Mouse (Mus musculus) intestine, embryonic 14.5 days (tissue): ENCODE measurements around the gene Paf1. TPM values are rescaled to one million over a fixed set of nuclear protein-coding genes. Genes with fewer than 3 reads are reported as not detected.

Source experiments
- ATAC-seq: fragments of 200-750 bp; cut with Nextera tagmentation; replicated peaks from 2 replicates; pipeline ENCODE4 v1.8.0; 2017; ENCODE audit warnings: low read depth, moderate number of reproducible peaks, moderate TSS enrichment, moderate library complexity; ENCODE audit not compliant: low FRiP score, low TSS enrichment
- DNase-seq: peaks from one replicate; pipeline ENCODE4 v3.0.0-alpha.2; 2018; ENCODE audit warnings: low spot score
- H3K27ac ChIP-seq: fragments of 300-500 bp; sonication (generic); 2 replicates; pipeline ENCODE4 v1.5.1; 2014; ENCODE audit warnings: low read depth, mild to moderate bottlenecking, control low read depth
- H3K27me3 ChIP-seq: fragments of 300-500 bp; sonication (generic); replicated peaks from 2 replicates; pipeline ENCODE4 v1.6.1; 2014; ENCODE audit warnings: low read length, control low read depth; ENCODE audit not compliant: control insufficient read depth, insufficient read depth
- H3K36me3 ChIP-seq: fragments of 300-500 bp; sonication (generic); 2 replicates; pipeline ENCODE4 v1.6.1; 2014; ENCODE audit warnings: low read length, control low read depth; ENCODE audit not compliant: control insufficient read depth, insufficient read depth
- H3K4me1 ChIP-seq: fragments of 300-500 bp; sonication (generic); replicated peaks from 2 replicates; pipeline ENCODE4 v1.6.1; 2014; ENCODE audit warnings: low read length, control low read depth, mixed read lengths; ENCODE audit not compliant: control insufficient read depth, insufficient read depth
- H3K4me2 ChIP-seq: fragments of 300-500 bp; sonication (generic); 2 replicates; pipeline ENCODE4 v1.6.1; 2014; ENCODE audit warnings: low read length
- H3K4me3 ChIP-seq: fragments of 300-500 bp; sonication (generic); 2 replicates; pipeline ENCODE4 v1.5.1; 2014; ENCODE audit warnings: low read depth, low read length, control low read depth, mixed read lengths
- H3K9ac ChIP-seq: fragments of 300-500 bp; sonication (generic); 2 replicates; pipeline ENCODE4 v1.6.1; 2014; ENCODE audit warnings: mild to moderate bottlenecking, low read length
- H3K9me3 ChIP-seq: fragments of 300-500 bp; sonication (generic); 2 replicates; pipeline ENCODE4 v1.6.1; 2016; ENCODE audit warnings: low read length, control low read depth; ENCODE audit not compliant: control insufficient read depth
- WGBS: fragments of 180-500 bp; shearing (Covaris S2); extraction: QIAGEN DNeasy Blood & Tissue Kit; methylation state at CpG from one replicate; pipeline ENCODE4 v1.1.7; 2014; 5-methylcytosine and 5-hydroxymethylcytosine counted together
- polyA plus RNA-seq: library from polyadenylated mRNA; unstranded; fragments of >200 nt; fragmentation: Nextera tagmentation; extraction: Ambion mirVana; gene quantifications from 2 replicates; pipeline ENCODE4 v1.2.1, GENCODE M21; 2014

Gene Paf1
- polyA plus RNA-seq, 1 experiment from 2014 or later = 64.4 TPM

GRCm38 (mm10) chr7:28401030-28401429, 8.3 kb downstream of the Paf1 start:
- Histone ChIP-seq H3K4me1 (no peaks in the 10 kb centered on the region), H3K9ac (no peak overlapping the region), H3K27me3 (no peaks in the 10 kb centered on the region), H3K9me3 (no peaks in the 10 kb centered on the region), H3K4me2 (no peak overlapping the region), H3K36me3 (peaks cover 96% of the 10 kb centered on the region), H3K27ac (no peak overlapping the region), H3K4me3 (no peak overlapping the region)
- no peak for ATAC-seq
- DNase-seq = no peak
- WGBS = 95% methylated on average over 1 of the region's 1 CpGs

GRCm38 (mm10) chr7:28401942-28402341, 9.2 kb downstream of the Paf1 start:
- no peaks in the 10 kb centered on the region for H3K9me3 ChIP-seq
- no peak overlapping the region for H3K9ac ChIP-seq
- no peak overlapping the region for H3K27ac ChIP-seq
- no peaks in the 10 kb centered on the region for H3K27me3 ChIP-seq
- no peak overlapping the region for H3K4me2 ChIP-seq
- 75% methylated on average over 3 of the region's 3 CpGs for WGBS
- H3K4me1 ChIP-seq = no peaks in the 10 kb centered on the region
- ATAC-seq = no peak
- H3K36me3 ChIP-seq = peaks cover 96% of the 10 kb centered on the region
- H3K4me3 ChIP-seq = no peak overlapping the region
- DNase-seq = no peak

DNA sequence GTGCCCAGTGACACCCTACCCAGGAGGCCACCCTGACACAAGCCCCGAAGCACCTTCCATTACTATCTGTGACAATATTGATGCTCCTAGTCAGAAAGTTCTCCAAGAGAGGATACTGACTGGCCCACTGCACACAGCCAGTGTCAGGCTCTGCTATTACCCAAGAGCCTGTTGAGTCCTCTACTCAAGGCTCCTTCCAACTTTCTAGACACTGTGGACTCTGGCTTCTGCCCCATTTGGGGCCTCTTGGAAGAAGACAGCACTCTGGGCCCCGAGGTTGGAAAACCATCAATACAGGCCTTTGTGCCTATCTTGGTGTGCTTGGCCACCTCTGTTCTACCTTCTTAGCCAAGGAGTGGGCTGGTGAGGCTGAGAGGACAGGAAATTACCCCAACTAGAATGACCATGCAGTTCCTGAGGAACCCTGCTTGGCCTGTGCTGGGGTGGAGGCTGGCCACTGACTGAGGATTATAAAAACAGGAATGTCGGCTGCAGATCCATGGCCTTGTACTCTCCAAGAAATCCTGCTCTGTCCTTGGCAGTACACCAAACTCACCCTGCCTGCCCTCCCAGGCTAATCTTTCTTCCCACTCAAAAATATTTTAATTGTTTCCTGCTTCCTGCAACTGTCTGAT, 18.2 kb downstream of the Paf1 start:
- Histone ChIP-seq H3K36me3 (peaks cover 88% of the 10 kb centered on the region), H3K27ac (no peak overlapping the region), H3K4me3 (no peak overlapping the region), H3K9ac (no peak overlapping the region), H3K9me3 (no peaks in the 10 kb centered on the region), H3K27me3 (no peaks in the 10 kb centered on the region), H3K4me2 (no peak overlapping the region), H3K4me1 (0 out of 2 replicates have a peak, but pooled peaks cover 2% of the 10 kb centered on the region)
- ATAC-seq (no peak), DNase-seq (no peak)
- 80% methylated on average over 3 of the region's 3 CpGs for WGBS

DNA sequence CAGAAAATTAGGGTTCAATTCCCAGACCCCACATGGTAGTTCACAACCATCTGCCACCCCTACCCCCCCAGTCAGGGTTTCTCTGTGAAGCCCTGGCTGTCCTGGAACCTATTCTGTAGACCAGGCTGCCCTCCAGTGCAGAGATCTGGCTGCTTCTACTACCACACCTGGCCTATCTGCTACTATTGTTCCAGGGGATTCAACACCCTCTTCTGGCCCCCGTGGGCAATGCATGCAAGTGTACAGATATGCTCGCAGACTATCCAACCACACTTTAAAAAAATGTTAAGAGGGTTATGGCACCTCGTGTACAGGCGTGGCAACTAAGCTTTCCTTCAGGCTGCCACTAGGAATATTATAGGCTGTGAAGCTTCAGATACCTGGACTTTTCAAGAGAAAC, 20.1 kb downstream of the Paf1 start:
- no peaks in the 10 kb centered on the region for H3K9me3 ChIP-seq
- no peak for DNase-seq
- no peak for ATAC-seq
- H3K4me2 ChIP-seq = no peak overlapping the region
- no peak overlapping the region for H3K9ac ChIP-seq
- 0 out of 2 replicates have a peak, but pooled peaks cover 2% of the 10 kb centered on the region for H3K4me1 ChIP-seq
- no peaks in the 10 kb centered on the region for H3K27me3 ChIP-seq
- no peak overlapping the region for H3K27ac ChIP-seq
- no peak overlapping the region for H3K4me3 ChIP-seq
- peaks cover 84% of the 10 kb centered on the region for H3K36me3 ChIP-seq
- WGBS = 87% methylated on average over 4 of the region's 4 CpGs

GRCm38 (mm10) chr7:28417368-28417767, 24.6 kb downstream of the Paf1 start:
- no peak overlapping the region for H3K4me3 ChIP-seq
- H3K36me3 ChIP-seq = peaks cover 88% of the 10 kb centered on the region
- ATAC-seq (no peak), DNase-seq (no peak)
- no peak overlapping the region for H3K9ac ChIP-seq
- H3K4me2 ChIP-seq = no peak overlapping the region
- peaks cover 9% of the 10 kb centered on the region; the same call in 1 of the 2 replicates for H3K4me1 ChIP-seq
- no peak overlapping the region for H3K27ac ChIP-seq
- H3K27me3 ChIP-seq = no peaks in the 10 kb centered on the region
- H3K9me3 ChIP-seq = no peaks in the 10 kb centered on the region

GRCm38 (mm10) chr7:28418096-28418670, 25.4 kb downstream of the Paf1 start:
- H3K27ac ChIP-seq = no peak overlapping the region
- no peak for DNase-seq

DNA sequence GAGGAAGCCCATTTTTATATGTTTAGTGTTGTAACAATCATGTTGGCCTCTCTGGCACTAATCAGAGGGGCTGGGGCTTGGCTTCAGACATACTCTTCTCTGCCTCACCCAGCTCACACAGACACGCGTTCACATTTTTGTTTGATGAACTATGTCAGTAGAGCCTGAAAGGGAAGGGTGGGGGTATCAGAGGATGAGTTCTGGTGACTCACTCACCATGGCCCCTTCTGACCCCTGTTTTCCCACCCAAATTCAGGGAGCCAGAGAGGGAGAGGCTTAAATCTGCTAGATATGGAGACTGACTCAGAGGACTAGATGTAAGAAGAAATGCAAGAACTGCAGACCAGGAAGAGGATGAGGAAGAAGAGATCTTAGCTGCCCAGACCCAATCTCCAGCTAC, 26.7 kb downstream of the Paf1 start:
- no peak overlapping the region for H3K9ac ChIP-seq
- H3K27me3 ChIP-seq = no peaks in the 10 kb centered on the region
- H3K27ac ChIP-seq = 0 out of 2 replicates have a peak overlapping the region, but pooled peaks have one; percentile 5
- WGBS = 83% methylated on average over 2 of the region's 2 CpGs
- no peak overlapping the region for H3K4me3 ChIP-seq
- H3K4me2 ChIP-seq = no peak overlapping the region
- peaks cover 9% of the 10 kb centered on the region; the same call in 1 of the 2 replicates for H3K4me1 ChIP-seq
- H3K36me3 ChIP-seq = peaks cover 86% of the 10 kb centered on the region
- no peaks in the 10 kb centered on the region for H3K9me3 ChIP-seq
- no peak for DNase-seq
- no peak for ATAC-seq

More at GRCm38 (mm10) chr7:28418096-28418670, 25.4 kb downstream of the Paf1 start:
- Histone ChIP-seq H3K9me3 (no peaks in the 10 kb centered on the region), H3K9ac (no peak overlapping the region), H3K36me3 (peaks cover 88% of the 10 kb centered on the region), H3K4me2 (no peak overlapping the region), H3K4me1 (peaks cover 9% of the 10 kb centered on the region; the same call in 1 of the 2 replicates), H3K4me3 (no peak overlapping the region), H3K27me3 (no peaks in the 10 kb centered on the region)
- WGBS = 62% methylated on average over 8 of the region's 8 CpGs
- no peak; the same call in 1 of the 2 replicates for ATAC-seq

DNA sequence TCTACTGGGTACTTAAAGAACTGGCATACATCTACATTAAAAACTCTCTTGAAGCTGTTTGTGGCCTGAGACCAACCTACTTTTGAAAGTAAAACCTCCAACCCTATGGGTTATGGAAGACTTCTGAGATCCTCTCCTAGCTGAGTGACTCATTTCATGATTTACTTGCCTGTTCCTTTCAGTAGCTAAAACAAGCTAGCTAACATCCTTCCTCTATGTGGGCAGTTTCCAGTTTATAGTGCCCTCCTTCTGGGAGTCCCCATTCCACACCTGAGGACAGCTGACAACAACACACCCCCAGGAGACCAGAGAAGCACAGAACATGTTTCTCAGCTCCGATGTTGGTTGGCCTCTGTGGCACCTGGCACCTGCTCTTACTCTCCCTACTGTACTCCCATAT, 30.3 kb downstream of the Paf1 start:
- no peak overlapping the region for H3K4me3 ChIP-seq
- H3K9me3 ChIP-seq = no peaks in the 10 kb centered on the region
- peaks cover 58% of the 10 kb centered on the region for H3K36me3 ChIP-seq
- H3K27me3 ChIP-seq = no peaks in the 10 kb centered on the region
- no peak overlapping the region for H3K27ac ChIP-seq
- WGBS = 85% methylated on average over 1 of the region's 1 CpGs
- ATAC-seq (no peak), DNase-seq (no peak)
- H3K9ac ChIP-seq = no peak overlapping the region
- peaks cover 9% of the 10 kb centered on the region; the same call in 1 of the 2 replicates for H3K4me1 ChIP-seq
- H3K4me2 ChIP-seq = no peak overlapping the region

DNA sequence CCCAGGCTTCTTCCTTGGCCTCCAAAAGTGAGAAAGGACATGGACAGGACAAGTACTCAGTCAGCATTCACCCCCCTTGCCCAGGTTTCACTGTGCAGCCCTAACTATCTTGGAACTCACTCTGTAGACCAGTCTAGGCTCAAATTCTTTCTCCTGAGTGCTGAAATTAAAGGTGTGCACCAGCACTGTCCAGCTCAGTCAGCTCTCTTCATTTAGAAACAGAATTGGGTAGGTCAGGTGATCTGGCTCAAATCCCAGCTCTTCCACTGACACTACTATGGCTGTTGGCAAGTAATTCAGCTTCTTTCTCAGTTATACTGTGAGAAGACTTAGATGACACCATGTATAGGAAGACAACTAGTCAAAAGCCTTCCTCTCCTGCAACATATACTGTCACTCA, 35.0 kb downstream of the Paf1 start:
- H3K27me3 ChIP-seq = no peaks in the 10 kb centered on the region
- no peak for ATAC-seq
- H3K9ac ChIP-seq = no peak overlapping the region
- H3K27ac ChIP-seq = no peak overlapping the region
- no peak overlapping the region for H3K4me3 ChIP-seq
- H3K9me3 ChIP-seq = no peaks in the 10 kb centered on the region
- DNase-seq = no peak
- no peaks in the 10 kb centered on the region for H3K4me1 ChIP-seq
- H3K4me2 ChIP-seq = no peak overlapping the region
- peaks cover 28% of the 10 kb centered on the region for H3K36me3 ChIP-seq
